Mouse (Mus musculus) lung, postnatal 0 days (tissue): ENCODE data around the gene Rai14. TPM values are rescaled to one million over a fixed set of nuclear protein-coding genes. Genes with fewer than 3 reads are reported as not detected.

ENCODE experiments used
- ATAC-seq: fragments of 200-750 bp; cut with Nextera tagmentation; 2 replicates; pipeline ENCODE4 v1.8.0; 2017; ENCODE audit warnings: moderate library complexity
- DNase-seq: peaks from one replicate; pipeline ENCODE4 v3.0.0-alpha.2; 2016; ENCODE audit warnings: low spot score
- H3K27ac ChIP-seq: fragments of 300-500 bp; sonication (generic); 2 replicates; pipeline ENCODE4 v1.5.1; 2014; ENCODE audit warnings: antibody characterized with exemption, mild to moderate bottlenecking, low read length, mixed read lengths
- H3K27me3 ChIP-seq: fragments of 300-500 bp; sonication (generic); replicated peaks from 2 replicates; pipeline ENCODE4 v1.6.1; 2014; ENCODE audit warnings: low read length, mixed read lengths; ENCODE audit not compliant: insufficient read depth
- H3K36me3 ChIP-seq: fragments of 300-500 bp; sonication (generic); 2 replicates; pipeline ENCODE4 v1.6.1; 2014; ENCODE audit warnings: low read length, mixed read lengths; ENCODE audit not compliant: insufficient read depth
- H3K4me1 ChIP-seq: fragments of 300-500 bp; sonication (generic); 2 replicates; pipeline ENCODE4 v1.6.1; 2014; ENCODE audit warnings: antibody characterized with exemption, low read depth, low read length, mixed read lengths; ENCODE audit not compliant: insufficient read depth
- H3K4me2 ChIP-seq: fragments of 300-500 bp; sonication (generic); replicated peaks from 2 replicates; pipeline ENCODE4 v1.6.1; 2014; ENCODE audit warnings: low read depth, mild to moderate bottlenecking, low read length, moderate library complexity, mixed read lengths
- H3K4me3 ChIP-seq: fragments of 300-500 bp; sonication (generic); 2 replicates; pipeline ENCODE4 v1.5.1; 2014; ENCODE audit warnings: low read depth, low read length
- H3K9ac ChIP-seq: fragments of 300-500 bp; sonication (generic); replicated peaks from 2 replicates; pipeline ENCODE4 v1.6.1; 2014; ENCODE audit warnings: low read depth, mild to moderate bottlenecking
- H3K9me3 ChIP-seq: fragments of 300-500 bp; sonication (generic); 2 replicates; pipeline ENCODE4 v1.6.1; 2016; ENCODE audit warnings: low read length, mixed read lengths
- CTCF ChIP-seq: IDR thresholded peaks from 2 replicates; pipeline ENCODE4 v1.5.1; 2016; ENCODE audit warnings: antibody characterized with exemption, mild to moderate bottlenecking
- EP300 ChIP-seq: IDR thresholded peaks from 2 replicates; pipeline ENCODE4 v1.6.1; 2016; ENCODE audit warnings: antibody characterized with exemption, mild to moderate bottlenecking, control low read depth
- WGBS: fragments of 180-500 bp; shearing (Covaris S2); extraction: QIAGEN DNeasy Blood & Tissue Kit; methylation state at CpG from one replicate; pipeline ENCODE4 v1.1.7; 2014; 5-methylcytosine and 5-hydroxymethylcytosine counted together
- polyA plus RNA-seq: library from polyadenylated mRNA; unstranded; fragments of >200 nt; fragmentation: Nextera tagmentation; extraction: Ambion mirVana; gene quantifications from 2 replicates; pipeline ENCODE4 v1.2.1, GENCODE M21; 2015

Rai14 gene
- polyA plus RNA-seq, 1 experiment from 2014 or later, result 56.0 TPM

GRCm38 (mm10) chr15:10750339-10750738 is 35.9 kb upstream of the Rai14 start:
- H3K4me1 ChIP-seq, result no peaks in the 10 kb centered on the region
- no peaks in the 10 kb centered on the region for H3K27me3 ChIP-seq
- H3K4me2 ChIP-seq, result no peak overlapping the region
- H3K9me3 ChIP-seq, result no peaks in the 10 kb centered on the region
- TF ChIP-seq CTCF (no peak), EP300 (no peak)
- H3K27ac ChIP-seq, result no peak overlapping the region
- no peak for DNase-seq
- 65% methylated on average over 2 of the region's 2 CpGs for WGBS
- no peak overlapping the region for H3K9ac ChIP-seq
- no peak for ATAC-seq
- no peak overlapping the region for H3K4me3 ChIP-seq
- H3K36me3 ChIP-seq, result no peaks in the 10 kb centered on the region

GRCm38 (mm10) chr15:10749678-10750077 is 35.3 kb upstream of the Rai14 start:
- Histone ChIP-seq H3K9me3 (no peaks in the 10 kb centered on the region), H3K4me3 (no peak overlapping the region), H3K4me1 (no peaks in the 10 kb centered on the region), H3K27ac (no peak overlapping the region), H3K27me3 (no peaks in the 10 kb centered on the region), H3K36me3 (no peaks in the 10 kb centered on the region), H3K9ac (no peak overlapping the region), H3K4me2 (no peak overlapping the region)
- ATAC-seq, result no peak
- no peak for DNase-seq
- TF ChIP-seq EP300, result no peak
- no peak for TF ChIP-seq CTCF
- 57% methylated on average over 4 of the region's 4 CpGs for WGBS

- DNase-seq (no peak), ATAC-seq (no peak)
- Histone ChIP-seq H3K9me3 (no peaks in the 10 kb centered on the region), H3K9ac (no peak overlapping the region), H3K36me3 (no peaks in the 10 kb centered on the region), H3K4me3 (no peak overlapping the region), H3K27me3 (no peaks in the 10 kb centered on the region), H3K27ac (no peak overlapping the region), H3K4me2 (no peak overlapping the region), H3K4me1 (no peaks in the 10 kb centered on the region)
- TF ChIP-seq EP300, result no peak
- WGBS, result 30% methylated on average over 8 of the region's 8 CpGs
Observed at GRCm38 (mm10) chr15:10747638-10748037, 33.2 kb upstream of the Rai14 start.

- WGBS, result 44% methylated on average over 4 of the region's 4 CpGs
- no peak for TF ChIP-seq EP300
- no peak for TF ChIP-seq CTCF
- Histone ChIP-seq H3K27ac (no peak overlapping the region), H3K9me3 (no peaks in the 10 kb centered on the region), H3K27me3 (no peaks in the 10 kb centered on the region), H3K4me1 (no peaks in the 10 kb centered on the region), H3K4me2 (no peak overlapping the region), H3K36me3 (no peaks in the 10 kb centered on the region), H3K9ac (no peak overlapping the region), H3K4me3 (no peak overlapping the region)
- DNase-seq (no peak), ATAC-seq (no peak)
Observed at GRCm38 (mm10) chr15:10747226-10747625, 32.8 kb upstream of the Rai14 start.

GRCm38 (mm10) chr15:10746303-10747051 is 32.1 kb upstream of the Rai14 start:
- DNase-seq (peak; percentile 46), ATAC-seq (peak; percentile 81)
- TF ChIP-seq CTCF (no peak), EP300 (peak; percentile 89)
- Histone ChIP-seq H3K36me3 (no peaks in the 10 kb centered on the region), H3K9me3 (no peaks in the 10 kb centered on the region), H3K4me2 (no peak overlapping the region), H3K27ac (no peak overlapping the region), H3K4me1 (no peaks in the 10 kb centered on the region), H3K27me3 (no peaks in the 10 kb centered on the region), H3K9ac (no peak overlapping the region), H3K4me3 (no peak overlapping the region)
- 74% methylated on average over 4 of the region's 4 CpGs for WGBS

- H3K9ac ChIP-seq, result no peak overlapping the region
- no peak overlapping the region for H3K4me2 ChIP-seq
- H3K9me3 ChIP-seq, result no peaks in the 10 kb centered on the region
- ATAC-seq, result peak; percentile 54
- H3K4me3 ChIP-seq, result no peak overlapping the region
- TF ChIP-seq EP300 (peak; percentile 66), CTCF (no peak)
- H3K4me1 ChIP-seq, result peaks cover 22% of the 10 kb centered on the region
- 0 out of 2 replicates have a peak overlapping the region, but pooled peaks have one; percentile 40 for H3K27ac ChIP-seq
- H3K36me3 ChIP-seq, result no peaks in the 10 kb centered on the region
- 43% methylated on average over 6 of the region's 6 CpGs for WGBS
- no peak for DNase-seq
- no peaks in the 10 kb centered on the region for H3K27me3 ChIP-seq
Observed at GRCm38 (mm10) chr15:10742441-10742840, 28.0 kb upstream of the Rai14 start.

- TF ChIP-seq EP300 (no peak), CTCF (no peak)
- H3K36me3 ChIP-seq, result no peaks in the 10 kb centered on the region
- H3K27ac ChIP-seq, result peak overlapping the region; percentile 83
- no peak overlapping the region for H3K4me2 ChIP-seq
- H3K4me1 ChIP-seq, result peaks cover 22% of the 10 kb centered on the region
- ATAC-seq (no peak), DNase-seq (no peak)
- no peak overlapping the region for H3K9ac ChIP-seq
- 0% methylated on average over 1 of the region's 1 CpGs for WGBS
- no peaks in the 10 kb centered on the region for H3K27me3 ChIP-seq
- no peaks in the 10 kb centered on the region for H3K9me3 ChIP-seq
- H3K4me3 ChIP-seq, result no peak overlapping the region
Observed at GRCm38 (mm10) chr15:10739279-10739678, 24.9 kb upstream of the Rai14 start.
